Mouse (Mus musculus): ENCODE measurements around the gene Spag9.

Gene Spag9

GRCm38 (mm10) chr11:94159066-94159880 is 163.4 kb downstream of the Spag9 start:
- DNase-seq, result no peak

DNA sequence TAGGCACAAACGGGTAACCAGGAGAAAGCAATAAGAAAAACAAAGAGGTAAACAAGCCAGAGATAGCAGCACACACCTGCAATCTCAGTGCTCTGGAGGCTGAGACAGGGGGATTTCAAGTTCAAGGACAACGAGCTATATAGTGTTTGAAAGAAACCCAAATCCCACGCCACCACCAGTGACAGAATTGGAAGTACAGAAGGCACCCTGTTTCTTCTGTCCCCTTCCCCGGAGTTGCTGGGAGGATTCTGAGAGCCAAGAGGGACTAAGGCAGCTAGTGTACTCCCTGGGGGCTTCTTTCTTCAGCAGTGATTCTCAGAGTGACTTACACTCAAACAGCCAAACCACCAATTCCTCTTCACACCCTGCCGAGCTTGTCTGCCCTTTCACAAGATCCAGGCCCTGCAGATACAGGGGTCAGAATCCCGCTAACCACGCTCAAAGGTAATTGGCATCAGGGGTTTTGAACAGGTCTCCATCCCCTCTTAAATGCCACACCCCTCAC is 164.1 kb downstream of the Spag9 start:
- no peak for DNase-seq

DNA sequence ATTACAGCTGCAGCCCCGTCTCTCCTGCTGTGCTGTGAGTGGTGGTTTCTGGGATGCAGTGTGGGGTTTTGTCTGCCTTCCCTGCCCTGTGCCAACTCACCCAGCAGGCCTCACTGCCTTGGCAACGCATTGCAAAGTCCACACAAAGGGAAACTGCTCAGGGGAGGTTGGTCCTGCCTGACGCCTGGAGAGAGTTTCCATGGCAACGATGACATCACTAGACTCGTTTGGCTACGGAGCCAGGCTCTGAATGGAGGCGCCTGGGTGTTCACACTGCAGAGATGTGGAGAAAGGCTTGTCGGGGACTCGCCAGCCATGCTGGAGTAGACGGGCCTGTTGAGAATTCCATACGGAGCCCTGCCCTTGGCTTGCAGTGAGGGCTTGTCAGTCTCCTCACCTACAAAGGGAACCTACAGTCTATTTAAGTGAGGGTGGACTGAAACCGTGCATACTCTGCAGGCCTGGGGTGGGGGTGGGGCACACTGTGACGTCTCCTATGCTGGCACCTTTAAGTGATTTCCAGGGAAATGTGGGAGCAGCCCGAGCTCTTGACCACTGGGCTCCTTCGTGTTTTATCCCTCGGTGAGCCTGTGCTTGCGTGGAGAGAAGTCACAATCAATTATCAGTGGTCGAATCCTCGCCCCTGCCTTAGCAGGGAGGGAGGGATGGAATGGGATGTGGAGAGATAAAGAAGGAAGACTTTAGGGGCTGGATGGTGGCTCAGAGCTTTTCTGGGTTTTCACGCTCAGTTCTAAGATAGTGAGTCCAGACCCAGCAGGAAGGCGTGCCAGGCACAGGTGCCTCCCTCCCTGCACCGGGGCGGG is 164.8 kb downstream of the Spag9 start:
- DNase-seq, result no peak

DNA sequence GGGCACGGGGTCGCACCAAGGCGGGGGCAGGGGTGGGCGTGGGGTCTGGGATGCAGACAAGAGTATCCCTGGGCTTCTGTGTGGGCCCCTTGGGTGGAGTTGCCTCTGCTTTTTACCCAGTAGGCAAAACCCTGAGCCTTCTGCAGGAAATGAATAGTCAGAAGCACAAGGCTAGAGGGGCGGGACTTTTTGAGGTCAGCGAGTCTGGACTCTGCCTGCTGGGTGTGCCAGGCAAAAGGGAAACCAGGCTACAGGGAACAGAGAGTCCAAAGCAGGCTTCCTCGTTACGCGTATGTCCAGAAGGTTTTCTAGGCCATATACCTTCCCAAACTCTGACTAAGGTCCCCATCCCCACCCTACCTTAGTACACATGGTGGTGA is 165.4 kb downstream of the Spag9 start:
- no peak for DNase-seq

GRCm38 (mm10) chr11:94161867-94162581 is 166.1 kb downstream of the Spag9 start:
- DNase-seq, result no peak

DNA sequence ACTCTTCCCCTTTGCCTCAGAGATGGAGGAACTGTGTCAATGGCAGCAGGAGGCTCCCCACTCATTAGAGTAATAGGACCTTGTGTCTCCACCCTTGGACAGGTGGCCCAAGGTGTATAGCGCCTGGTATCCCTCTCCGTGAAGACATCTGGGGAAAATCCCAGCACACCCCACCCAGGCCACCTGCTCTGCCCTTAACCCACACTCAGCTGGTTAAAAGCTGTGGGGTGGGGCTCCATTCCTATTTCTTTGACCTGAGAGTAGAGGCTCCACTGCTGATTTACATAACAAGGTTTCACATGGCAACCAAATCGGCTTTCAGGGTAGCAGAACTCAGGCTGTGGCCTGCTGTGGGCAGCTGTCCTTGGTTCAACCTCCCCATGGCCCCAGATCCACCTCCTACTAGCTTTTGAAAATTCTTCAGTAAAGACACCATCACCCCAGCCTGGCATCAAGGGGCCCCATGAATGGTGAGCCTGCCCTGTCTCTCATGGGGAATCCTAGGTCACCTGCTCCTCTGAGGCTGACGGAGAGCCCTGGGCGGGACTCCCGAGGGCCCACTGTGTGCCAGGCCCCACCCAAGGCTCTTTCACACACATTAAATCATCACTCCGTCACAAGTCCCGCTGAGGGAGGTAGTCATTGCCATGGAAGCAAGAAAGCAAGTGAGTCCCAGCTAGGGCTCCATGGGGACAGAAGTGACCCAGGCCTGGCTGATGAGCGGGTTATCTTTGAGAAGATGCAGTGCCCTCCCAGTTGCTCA is 167.3 kb downstream of the Spag9 start:
- no peak for DNase-seq

- no peak for DNase-seq
These were observed 169.9 kb downstream of the Spag9 start for GRCm38 (mm10) chr11:94165745-94166144.

GRCm38 (mm10) chr11:94168238-94168637 is 172.3 kb downstream of the Spag9 start:
- DNase-seq, result no peak

- DNase-seq, result no peak
These were observed 173.7 kb downstream of the Spag9 start for GRCm38 (mm10) chr11:94169596-94169995.

GRCm38 (mm10) chr11:94171691-94172090 is 175.8 kb downstream of the Spag9 start:
- DNase-seq, result no peak

GRCm38 (mm10) chr11:94172186-94172585 is 176.3 kb downstream of the Spag9 start:
- DNase-seq, result no peak

GRCm38 (mm10) chr11:94173726-94174146 is 177.8 kb downstream of the Spag9 start:
- DNase-seq, result no peak

DNA sequence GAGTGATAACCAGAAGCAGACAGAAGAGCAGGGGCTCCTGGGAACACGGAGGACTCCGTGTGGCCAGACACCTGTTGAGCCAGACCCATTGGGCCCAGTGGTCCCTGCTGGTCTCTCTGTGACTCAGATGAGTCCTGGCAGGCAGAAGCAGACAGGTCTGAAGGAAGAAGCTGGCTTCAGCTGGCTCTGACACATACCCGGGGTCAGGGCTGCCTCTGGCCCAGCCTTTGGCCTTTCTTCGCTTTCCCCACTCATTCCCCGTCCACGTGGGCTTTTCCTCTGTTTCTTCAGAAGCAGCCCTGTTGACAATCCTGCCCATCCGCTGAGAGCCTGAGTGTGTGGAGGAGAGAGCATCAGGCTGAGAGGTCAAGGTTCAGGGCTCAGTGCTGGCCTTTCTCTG is 179.4 kb downstream of the Spag9 start:
- DNase-seq, result no peak

Measured in thymus, postnatal 36 days (tissue).